Mouse (Mus musculus) frontal cortex, postnatal 14 days (tissue): ENCODE results near the gene Rabif.

Experiments
- DNase-seq, 2 experiments: peaks; one replicate each; pipeline ENCODE4 v3.0.0; 2022; ENCODE audit warnings: low spot score in 2 of 2

Gene Rabif

GRCm38 (mm10) chr1:134552396-134552795, 57.9 kb downstream of the Rabif start:
- no peak for DNase-seq

- DNase-seq, result no peak
Measured at GRCm38 (mm10) chr1:134555240-134555870, 60.9 kb downstream of the Rabif start.

GRCm38 (mm10) chr1:134555871-134556670, 61.6 kb downstream of the Rabif start:
- peak in 1 of 2 experiments; percentile 65 for DNase-seq

GRCm38 (mm10) chr1:134556671-134557218, 62.3 kb downstream of the Rabif start:
- peak; percentile 88 to 92 for DNase-seq
